Mouse (Mus musculus): ENCODE measurements around the gene Gm20388.

GRCm38 (mm10) chr8:123114644-123115043 lies 3204.0 kb downstream of the Gm20388 start:
- TF ChIP-seq CTCF (IDR thresholded peaks at IDR 0.05; ENCODE audit: insufficient read depth, low read depth, low read length) (no peak), POLR2A (IDR thresholded peaks at IDR 0.05; ENCODE audit: insufficient read depth, low read depth, low read length) (no peak)

All from olfactory bulb, adult 2 months (tissue).